Mouse (Mus musculus) kidney, adult 11 months (tissue): ENCODE results near the gene Prm3.
"Not testable (repeated sequence)": the region's sequence is repeated elsewhere in the genome, so short reads cannot be mapped to it uniquely, and the experiment has no call there.

Source experiments
- DNase-seq: peaks from one replicate; pipeline ENCODE4 v3.0.0; 2022

Gene Prm3

DNA sequence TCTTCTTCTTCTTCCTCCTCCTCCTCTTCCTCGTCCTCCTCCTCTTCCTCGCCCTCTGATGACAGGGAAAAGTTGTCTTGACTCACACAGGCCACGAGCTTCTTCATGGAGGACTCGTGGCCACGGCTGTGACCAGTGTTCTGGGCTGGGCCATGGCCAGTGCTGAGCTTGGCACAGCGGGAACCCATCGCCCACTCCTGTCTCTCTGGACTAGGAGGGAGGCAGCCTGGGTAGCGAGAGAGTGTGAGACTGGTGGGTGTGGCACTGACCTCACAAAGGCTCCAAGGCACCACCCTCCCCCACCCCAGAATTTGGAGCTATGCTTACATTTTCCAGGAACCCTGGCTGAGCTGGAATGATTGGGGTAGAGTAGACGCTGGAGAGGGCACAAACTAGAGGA lies at the start of gene Prm3:
Gene Prm3, minus strand, starts transcription at position 213 of the 400 bp plus-strand sequence.
- DNase-seq = no peak

DNA sequence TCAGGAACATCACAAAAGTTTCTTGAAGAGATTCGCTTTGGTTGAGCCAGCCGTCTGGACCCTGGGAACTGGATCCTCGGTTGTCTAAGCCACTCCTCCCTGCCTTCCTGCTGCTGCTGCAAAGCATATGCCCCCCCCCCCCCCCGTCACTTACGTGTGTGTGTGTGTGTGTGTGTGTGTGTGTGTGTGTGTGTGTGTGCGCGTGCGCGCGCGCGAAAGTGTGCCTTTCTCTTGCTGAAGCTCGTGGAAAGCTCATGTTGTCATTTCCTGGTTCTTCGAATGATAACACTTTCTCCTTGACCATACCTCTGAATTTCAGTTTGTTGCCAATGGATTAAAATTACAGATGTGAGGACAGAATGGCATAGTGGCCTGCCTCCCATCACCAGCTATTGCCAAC lies 49.3 kb upstream of the Prm3 start:
- DNase-seq = no peak

DNA sequence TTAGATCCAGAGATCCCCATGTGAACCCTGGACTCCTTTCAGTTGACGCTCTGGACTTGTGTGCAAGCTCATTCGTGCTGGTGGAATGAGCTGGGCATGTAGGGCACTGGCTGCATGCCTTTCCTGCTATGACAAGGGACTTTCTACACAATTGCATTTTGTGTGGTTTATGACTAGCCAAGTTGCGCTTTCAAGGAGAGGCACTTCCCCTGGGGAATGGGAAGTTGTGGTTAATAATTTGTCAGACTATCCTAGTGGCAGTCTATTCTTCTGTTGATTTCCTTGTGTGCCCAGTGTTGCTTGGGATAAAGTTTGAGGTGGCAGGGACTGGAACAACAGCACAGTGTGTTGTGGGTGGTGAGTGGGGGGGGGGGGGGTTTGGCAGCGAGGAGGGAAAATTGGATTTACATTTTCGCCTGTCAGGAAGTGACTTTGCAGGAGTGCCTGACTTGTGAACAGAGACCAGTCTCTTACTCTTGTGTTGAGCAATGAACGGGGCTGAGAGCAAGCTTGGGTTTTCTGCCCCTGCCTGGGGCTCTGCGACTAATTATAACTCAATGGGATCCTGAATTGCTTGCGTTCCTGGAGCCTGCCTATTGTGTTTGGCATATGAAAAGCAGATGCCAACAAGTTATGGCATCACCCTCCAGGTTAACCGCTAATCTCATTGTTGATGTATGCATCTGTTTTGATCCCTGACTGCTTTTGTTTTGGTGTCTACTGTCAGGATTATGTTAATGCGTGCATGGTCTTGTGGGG lies 48.0 kb upstream of the Prm3 start:
- peak; percentile 30 for DNase-seq

DNA sequence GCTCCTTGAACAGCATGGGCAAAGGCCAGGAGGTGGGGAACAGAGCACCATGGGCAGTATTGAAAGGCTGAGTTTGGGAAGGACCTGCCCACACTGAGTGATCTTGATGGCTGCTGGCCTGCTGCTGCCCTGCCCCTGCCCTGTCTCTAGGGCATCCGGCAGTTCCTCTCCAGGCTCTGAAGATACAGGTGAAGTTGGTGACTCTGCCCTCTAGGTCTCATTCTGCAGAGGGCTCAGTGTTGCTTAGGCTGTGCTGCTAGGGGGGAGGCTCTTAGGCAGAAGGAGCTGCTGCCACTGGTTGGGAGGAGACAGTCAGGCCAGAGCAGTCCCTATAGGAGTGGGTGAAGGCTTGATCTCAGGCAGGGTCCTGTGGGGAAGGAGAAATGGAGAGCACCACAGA lies 47.2 kb upstream of the Prm3 start:
- no peak for DNase-seq

DNA sequence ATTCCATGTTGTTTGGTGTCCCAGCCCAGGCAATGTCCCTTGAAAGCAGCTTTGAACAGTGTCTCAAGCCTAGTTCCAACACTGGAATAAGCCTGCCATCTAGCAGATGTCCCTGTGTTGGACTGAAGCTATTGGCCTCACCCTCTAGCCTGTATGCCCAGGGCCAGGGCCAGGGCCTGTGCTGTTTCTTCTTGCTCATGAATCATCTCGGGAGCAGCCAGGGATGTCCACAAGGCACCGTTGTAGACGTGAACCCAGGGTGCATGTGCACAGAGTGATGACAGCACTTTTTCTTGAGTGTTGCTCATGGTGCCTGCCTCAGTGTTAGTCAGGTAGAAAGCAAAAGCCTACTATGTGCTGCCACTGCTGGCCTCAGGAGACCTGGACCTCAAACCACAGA lies 46.5 kb upstream of the Prm3 start:
- DNase-seq = no peak

DNA sequence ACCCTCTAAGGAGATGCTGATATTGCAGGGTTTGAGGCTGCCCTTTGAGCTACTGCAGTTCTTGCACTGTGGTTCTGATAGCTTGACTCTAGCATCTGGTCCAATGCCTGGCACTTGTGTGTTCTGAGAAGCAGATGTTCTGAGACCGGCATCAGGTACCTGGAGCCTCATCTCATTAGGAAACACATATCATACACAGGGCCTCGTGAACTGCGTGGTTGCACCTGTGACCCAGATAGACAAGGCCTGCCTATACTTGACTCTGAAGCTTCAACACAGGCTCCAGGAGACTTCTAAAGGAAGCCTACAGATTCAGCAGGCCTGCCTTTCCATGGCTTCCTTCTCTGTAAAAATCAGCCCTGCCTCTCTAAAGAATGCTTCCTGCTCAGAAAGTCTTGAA lies 45.7 kb upstream of the Prm3 start:
- no peak for DNase-seq

DNA sequence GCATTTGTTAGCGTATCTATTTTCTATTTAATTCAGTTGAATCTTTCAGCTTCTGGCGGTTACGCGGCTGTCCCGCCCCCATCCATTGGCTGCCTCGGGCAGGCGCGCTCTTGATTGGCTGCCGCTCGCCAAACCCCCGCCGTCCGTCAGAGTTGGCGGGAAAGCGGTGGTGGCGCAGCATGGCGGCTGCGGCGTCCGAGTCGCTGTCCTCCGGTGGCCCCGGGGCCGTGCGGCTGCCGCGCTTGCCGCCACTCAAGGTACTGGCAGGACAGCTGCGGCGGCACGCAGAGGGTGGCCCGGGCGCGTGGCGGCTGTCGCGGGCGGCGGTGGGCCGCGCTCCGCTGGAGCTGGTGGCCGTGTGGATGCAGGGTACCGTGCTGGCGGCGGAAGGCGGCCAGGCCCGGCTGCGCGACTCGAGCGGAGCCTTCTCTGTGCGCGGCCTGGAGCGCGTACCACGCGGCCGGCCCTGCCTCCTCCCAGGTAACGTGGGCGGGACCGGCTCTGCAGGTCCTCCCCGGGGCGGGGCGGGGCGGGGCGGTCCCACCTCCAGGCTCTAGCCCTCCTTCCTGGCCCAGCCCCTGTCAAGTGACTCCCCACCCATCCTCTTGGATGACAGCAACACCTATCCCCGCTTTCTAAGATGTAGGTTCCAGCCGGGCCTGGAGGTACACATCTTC lies 44.3 kb upstream of the Prm3 start, which contains the start of gene Rmi2:
Gene Rmi2, plus strand, starts transcription at position 149 of the 677 bp plus-strand sequence.
- peak; percentile 79 for DNase-seq

DNA sequence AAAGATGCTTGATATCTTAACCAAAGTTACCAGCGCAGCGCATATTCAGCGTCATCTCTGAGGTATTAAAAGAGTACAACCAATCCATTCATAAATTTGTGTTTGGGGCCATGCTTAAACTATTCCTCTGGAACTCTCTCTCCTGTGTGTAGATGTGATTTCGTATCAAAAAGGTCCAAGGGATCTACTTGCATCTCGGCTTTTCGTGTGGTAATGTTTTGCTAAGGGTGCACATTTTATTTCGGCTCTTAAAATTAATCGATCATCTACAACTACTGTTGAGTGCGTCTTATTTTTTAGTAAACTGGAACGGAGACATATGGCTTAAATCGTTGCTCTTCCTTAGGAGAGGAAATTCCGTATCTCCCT lies 43.8 kb upstream of the Prm3 start:
- DNase-seq = no peak

DNA sequence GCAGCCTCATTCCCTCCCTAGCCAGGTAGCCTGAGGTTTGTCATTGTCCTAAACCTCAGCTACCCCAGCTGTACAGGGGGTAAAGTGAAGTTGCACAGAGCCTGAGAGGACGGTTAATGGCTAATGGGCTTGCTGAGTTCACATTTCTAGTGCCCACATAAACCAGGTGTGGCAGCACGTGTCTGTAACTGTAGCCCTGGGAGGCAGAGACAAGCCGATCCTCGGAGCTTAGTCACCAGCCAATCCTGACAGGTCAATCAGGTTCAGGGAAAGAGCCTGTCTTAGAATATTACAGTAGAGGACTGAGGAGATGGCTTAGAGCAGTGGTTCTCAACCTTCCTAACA lies 37.7 kb upstream of the Prm3 start:
- DNase-seq = peak; percentile 57

DNA sequence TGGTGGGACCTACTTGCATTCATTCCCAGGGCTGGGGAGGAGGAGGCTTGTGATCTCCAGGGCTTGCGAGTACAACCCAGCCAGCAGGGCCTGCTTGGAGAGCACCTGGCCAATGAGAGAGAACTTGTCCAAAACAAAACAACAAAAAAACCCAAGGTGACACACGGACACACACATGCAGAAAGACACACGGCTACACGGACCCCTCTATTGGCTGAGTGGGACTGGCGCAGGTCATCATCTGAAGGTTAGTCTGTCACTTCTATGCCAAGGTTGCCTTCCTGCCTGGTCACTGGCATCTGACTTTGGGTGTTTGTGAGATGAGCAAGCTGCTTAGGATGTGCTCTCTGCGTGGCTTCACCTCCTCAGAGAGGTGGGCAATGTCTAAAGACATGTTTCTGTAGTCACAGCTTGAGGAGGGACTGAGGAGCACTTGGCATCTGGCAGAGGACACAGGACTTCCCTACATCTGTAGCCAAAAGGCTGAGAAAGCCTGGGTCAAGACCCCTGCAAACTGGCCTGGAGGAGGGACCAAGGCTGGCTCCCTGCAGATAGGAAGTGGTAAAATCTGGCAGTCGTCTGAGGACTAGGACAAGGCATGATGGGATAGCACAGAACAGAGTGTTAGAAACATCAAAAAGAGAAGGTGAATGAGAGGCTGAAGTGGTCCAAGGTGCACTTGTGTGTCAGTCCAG lies 37.2 kb upstream of the Prm3 start:
- DNase-seq = no peak

DNA sequence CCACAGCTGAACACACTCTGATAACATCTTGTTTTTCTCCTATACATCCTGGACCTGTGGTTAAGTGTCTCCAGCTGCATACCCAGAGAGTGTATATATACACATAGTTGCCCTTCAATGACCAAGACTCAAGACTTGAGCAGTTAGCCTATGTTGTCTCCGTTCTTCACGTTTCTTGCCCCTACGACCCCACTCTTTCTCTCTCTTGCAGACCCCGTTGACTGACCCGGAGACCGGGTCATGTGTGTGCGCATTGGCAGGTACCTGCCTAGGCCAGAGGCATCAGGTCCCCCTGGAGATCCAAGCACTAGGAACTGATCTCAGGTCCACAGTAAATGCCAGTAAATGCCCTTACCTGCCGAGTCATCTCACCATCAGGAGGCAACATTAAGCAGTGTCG lies 36.6 kb upstream of the Prm3 start:
- no peak for DNase-seq

DNA sequence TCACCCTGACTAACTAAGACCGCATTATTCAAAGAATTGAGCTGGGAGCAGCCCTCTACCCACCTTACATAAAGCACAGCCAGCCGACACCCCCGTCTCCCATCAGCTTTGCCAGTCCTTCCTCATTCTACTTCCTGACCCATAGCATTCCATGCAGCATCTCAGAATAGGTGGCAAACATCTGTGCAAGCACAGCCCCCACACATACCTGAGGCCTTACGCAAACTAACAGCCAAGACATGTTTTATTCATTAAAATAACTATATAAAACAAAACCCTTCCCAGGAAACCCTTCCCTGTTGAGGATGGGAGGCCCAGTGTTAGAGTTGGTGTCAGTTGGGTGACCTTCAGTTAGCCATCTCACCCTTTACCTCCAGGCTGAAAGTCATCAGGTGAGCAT lies 35.1 kb upstream of the Prm3 start:
- DNase-seq = no peak

DNA sequence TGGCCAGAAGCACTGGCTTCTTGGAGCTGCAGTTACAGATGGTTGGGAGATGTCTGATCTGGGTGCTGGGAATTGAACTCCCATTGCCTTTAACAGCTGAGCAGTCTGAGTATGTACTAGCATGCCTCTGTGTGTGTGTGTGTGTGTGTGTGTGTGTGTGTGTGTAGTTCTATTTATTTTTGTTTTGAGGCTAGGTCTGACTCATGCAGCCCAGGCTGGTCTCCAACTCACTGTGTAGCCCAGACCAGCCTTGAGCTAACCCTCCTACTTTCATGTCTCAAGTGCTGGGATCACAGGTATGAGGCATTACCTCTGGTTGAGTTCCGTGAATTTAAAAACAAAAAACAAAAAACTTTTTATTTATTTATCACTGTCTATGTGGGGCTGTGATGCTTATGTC lies 33.8 kb upstream of the Prm3 start:
- no peak for DNase-seq

DNA sequence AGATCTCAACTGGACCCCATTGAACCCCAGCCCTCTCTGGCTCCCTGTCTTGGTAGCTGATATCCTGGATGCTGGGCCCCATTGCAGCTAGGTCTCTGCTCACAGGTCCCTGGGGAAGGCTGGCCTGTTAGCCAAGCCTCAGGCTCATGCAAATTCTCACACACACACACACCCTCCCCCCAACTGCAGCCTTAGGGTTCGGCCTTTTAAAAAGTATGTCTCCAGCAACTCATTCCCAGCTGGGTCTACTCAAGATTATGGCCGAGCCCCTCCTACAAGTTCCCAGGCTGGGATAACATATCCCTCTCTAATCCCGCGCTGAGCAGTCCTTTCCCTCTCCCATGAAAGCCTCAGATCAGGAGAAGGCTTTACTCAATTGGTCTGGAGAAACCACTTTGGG lies 30.7 kb upstream of the Prm3 start:
- no peak for DNase-seq

DNA sequence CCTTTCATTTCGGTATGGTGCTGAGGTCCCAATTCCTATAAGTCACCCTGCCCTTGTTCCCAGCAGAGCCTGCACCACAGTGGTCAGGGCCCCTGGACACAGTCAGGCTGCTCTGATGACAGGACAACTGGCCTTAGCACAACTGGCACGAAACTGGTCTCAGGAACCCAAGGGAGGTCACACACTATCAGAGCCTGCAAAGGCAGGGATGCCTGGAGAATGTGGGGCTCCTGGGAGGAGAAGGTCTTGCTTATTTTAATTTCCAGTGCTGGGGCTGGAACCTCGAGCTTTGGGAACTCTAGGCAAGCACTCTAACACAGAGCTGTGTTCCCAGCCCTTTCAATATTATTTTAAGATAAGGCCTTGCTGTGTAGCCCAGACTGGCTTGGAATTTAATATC lies 29.3 kb upstream of the Prm3 start:
- DNase-seq = no peak

DNA sequence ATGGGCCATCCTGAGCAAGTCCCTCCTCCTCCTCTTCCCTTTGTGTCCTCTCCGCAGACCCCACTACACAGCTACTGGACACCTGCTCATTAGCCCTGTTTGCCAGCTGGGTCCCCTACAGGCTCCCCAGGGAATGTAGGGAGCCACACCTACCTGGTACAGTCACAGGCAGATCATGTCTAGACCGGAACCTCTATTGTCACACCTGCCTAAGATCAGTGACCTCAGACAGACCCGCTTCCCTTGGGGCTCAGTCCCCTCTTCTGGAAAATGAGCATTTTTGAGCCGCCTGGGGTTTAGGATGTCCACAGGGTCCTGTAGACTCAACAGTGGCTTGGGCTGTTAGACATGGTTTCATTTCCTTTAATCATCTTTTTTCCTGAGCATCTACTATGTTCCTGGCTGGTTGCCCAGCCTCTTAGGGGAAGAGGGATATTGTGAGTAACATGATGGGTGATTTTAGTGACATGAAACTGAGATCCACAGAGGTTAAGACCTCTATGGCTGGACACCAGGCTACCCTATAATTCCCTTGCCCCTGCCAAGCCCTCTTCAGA lies 27.9 kb upstream of the Prm3 start:
- no peak for DNase-seq

DNA sequence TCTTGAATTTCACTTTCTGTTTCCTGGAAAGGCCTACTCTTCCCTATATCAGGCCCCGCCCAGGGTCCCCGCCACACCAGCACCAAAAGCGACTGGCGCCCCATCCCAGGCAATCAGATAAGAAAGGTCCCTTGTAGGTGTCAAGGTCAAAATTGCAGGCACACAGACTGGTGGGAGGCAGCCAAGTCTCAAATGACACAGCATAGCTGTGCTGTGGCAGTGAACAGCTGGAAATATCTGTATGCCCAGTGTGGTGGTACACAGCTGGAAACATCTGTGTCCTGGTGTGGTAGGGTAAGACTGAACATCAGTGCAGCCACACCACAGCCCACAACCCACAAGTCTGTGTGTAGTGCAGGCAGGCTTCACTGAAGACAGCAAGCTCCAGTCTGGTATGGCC lies 24.1 kb upstream of the Prm3 start:
- DNase-seq = no peak

DNA sequence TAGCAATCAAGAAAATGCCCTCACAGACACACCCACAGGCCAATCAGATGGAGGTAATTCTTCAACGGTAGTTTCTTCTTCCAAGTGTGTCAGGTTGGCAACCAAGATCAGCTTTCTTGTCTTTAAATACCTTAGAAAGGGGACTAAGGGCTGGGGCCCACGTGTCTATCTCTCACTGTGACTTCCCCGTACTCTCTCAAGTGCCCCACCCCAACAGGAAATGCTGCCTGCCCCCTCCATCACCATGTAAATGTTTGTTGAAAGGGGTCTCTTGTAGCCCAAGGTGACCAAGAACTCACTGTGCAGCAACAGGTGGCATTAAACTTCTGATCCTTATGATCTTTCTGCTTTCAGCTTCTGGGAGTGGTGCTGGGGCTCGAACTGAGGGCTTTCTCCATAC lies 23.0 kb upstream of the Prm3 start:
- DNase-seq = no peak

DNA sequence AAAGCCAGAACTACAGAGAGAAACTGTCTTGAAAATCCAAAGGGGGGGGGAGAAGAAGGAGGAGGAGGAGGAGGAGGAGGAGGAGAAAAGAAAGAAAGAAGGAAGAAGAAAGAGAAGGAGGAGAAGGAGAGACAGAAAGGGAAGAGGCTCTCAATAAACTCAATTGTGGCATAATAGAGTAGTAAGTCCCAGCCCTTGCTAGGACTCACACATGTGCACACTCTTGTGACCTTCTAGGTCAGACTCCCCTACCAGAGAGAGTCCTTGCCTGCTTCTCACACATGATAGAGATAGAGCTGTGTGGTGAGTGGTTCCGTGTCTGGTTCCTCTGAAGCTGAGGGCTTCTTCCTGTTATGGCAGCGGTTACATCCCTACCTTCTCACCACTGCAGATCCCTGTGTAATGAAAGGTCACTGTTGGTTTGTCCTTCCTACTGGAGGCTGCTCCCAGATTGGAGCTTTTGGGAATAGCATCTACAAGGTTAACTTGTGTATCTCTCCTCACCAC lies 22.2 kb upstream of the Prm3 start, which contains the start of gene Gm11172:
Gene Gm11172, plus strand, starts transcription at position 51 of the 507 bp plus-strand sequence.
- no peak for DNase-seq

DNA sequence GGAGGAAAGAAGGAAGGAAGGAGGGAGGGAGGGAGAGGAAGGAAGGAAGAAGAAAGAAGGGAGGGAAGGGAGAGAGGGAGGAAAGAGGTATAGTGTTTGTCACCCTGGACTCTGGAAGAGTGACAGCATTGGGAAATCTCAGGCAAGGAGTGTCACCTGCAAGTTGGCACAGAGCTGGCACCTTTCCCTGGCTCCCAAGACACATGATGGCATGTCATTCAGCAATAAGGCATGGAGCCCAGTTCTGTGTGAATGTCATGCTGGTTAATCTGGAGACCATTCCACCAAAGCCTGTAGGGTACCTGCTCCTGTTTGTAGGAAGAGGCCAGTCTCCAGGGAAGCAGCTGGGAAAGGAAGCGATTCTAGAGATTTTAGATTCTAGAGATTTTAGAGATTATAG lies 19.7 kb upstream of the Prm3 start:
- DNase-seq = no peak

DNA sequence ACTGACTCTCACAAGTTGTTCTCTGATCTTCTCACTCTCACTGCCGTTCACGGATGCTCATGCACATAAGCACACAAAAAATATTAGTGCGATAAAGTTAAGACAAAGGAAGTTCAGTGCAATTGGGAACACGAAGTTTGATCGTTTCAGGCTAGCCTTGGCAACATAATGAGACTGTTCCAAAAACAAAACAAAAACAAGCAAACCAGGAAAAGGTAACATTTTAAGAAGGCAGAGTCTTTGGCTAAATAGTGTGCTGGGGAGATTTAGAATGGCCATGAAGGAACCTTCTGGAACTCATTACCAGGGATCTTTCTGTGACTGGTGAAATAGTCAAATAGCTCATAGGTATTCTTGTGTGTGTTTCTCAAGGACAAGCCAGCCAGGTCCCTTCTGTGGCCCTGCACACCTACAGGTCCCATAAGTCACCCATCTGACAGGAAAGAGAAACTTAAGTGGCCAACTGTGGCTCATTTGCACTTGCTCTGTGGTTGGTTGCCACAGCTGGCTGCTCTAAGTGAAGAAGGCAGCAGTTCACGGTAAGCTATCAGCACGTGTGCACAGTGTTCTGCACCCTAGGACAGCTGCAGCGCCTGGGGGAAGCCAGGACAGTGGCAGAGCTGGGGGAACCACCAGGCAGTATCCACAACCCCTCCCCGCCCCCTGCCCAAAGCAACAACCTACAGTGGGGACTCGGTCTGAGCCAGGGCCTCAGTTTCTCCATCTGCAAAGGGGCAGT lies 15.2 kb upstream of the Prm3 start, which contains the start of gene Prm1:
Gene Prm1, minus strand, starts transcription at position 51 of the 739 bp plus-strand sequence.
- DNase-seq = no peak

DNA sequence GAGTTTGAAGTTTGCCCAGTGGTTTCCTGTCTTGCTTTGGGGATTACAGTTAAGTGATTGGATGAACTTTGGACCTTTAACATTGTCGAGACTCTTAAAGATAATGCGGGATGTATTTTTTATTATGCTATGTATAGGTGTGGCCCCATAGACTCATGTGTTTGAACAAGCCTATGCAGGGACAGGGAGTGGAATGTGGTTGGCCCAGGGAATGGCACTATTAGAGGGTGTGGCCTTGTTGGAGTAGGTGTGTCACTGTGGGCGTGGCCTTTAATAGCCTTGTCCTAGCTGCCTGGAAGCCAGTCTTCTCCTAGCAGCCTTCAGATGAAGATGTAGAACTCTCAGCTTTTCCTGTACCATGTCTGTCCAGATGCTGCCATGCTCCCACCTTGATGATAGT lies 11.7 kb upstream of the Prm3 start:
- not testable (repeated sequence) for DNase-seq

DNA sequence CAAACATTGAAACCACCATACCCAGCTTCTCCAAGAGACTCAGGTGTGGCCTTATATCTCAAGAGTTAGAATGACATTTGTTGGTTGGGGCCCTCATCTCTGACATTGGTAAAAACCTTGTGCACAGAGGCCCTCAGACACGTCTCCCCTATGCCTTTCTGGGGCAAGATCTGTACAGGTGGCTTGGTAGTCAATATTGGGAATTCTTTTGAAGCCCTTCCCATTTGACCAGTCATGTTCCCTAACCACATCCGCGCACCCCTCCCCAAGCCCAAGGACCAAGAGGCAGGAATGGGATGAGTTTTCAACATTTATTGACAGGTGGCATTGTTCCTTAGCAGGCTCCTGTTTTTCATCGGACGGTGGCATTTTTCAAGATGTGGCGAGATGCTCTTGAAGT lies 5.3 kb upstream of the Prm3 start, which contains the start of gene Prm2:
Gene Prm2, minus strand, starts transcription at position 101 of the 400 bp plus-strand sequence.
- no peak for DNase-seq
